Mouse (Mus musculus): Measurements from ENCODE around the gene Cep164. TPM values are rescaled to one million over a fixed set of nuclear protein-coding genes. Genes with fewer than 3 reads are reported as not detected.

The Cep164 gene
- polyA plus RNA-seq (2015; fragmentation: Nextera tagmentation; extraction: Ambion mirVana) = 20.1 and 20.6 TPM in 2 replicates

DNA sequence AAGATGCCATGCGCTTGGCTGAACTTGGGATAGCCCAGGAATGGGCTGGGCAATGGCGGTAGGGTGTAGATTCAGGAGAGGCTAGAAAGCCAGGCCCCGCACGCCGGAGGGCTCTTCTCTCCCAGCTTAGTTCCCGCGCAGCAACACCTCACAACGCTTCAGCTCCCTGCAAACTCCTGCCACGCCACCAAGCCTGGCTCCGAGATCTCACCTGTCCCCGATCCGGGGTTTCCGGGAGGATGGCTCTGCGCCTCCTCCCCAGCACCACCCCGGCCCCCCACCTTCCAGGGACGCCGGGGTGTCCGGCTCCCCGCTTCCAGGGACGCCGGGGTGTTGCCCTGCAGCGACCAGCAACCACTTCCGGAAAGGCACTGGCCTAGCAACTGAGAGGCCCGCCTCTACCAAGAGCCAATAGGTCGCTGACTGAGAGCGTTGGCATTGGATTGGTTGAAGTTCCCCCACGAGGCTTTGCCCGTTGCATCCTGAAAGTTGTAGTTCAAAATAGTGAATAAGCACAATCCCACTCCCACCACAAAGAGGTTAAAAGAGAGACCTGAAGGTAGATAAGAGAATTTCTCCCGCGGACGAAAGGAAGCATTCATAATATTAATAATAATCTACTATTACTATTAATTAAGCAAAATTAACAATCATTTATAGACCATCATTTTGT is at the start of gene Cep164:
Gene Cep164, minus strand, starts transcription at position 401 of the 673 bp plus-strand sequence.
- ATAC-seq (replicated peaks; ENCODE audit: low FRiP score, low read depth) = peak; percentile 94
- Histone ChIP-seq H3K27me3 (ENCODE audit: insufficient read depth, low read length) (no peaks in the 10 kb centered on the region), H3K4me3 (replicated peaks; ENCODE audit: low read depth, low read length) (peak within 1 kb of the TSS; percentile 84), H3K36me3 (ENCODE audit: insufficient read depth, low read length) (no peaks in the 10 kb centered on the region), H3K27ac (peak within 1 kb of the TSS; percentile 78), H3K4me1 (replicated peaks; ENCODE audit: insufficient read depth, low read length) (peaks cover 4% of the 10 kb centered on the region; the same call in 1 of the 2 replicates), H3K4me2 (ENCODE audit: low read length) (peak within 1 kb of the TSS; percentile 90), H3K9ac (ENCODE audit: low read depth, low read length) (peak within 1 kb of the TSS; percentile 77), H3K9me3 (replicated peaks; ENCODE audit: low read length) (no peaks in the 10 kb centered on the region)
- no peak for TF ChIP-seq CTCF (IDR thresholded peaks at IDR 0.05; ENCODE audit: low read depth)
- peak; percentile 98 for DNase-seq (ENCODE audit: low spot score)
- under 1% methylated on average over 31 of the region's 31 CpGs for whole genome bisulfite sequencing

DNA sequence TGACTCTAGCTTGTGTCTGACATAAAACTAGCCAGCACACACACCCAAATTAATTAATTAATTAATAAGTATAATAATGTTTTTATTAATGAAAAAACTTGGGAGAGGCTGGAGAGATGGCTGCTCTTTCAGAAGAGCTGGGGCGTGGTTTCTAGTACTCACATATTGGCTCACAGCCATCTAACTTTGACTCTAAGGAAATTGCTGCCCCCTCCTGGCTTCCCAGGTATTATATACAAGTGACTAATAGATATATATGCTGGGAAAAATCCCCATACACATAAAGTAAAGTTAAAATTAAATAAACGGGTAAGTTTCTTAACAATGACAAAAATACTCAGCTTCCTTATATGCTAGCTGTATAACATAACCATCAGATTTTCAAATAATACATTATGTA is 49.4 kb upstream of the Cep164 start:
- Histone ChIP-seq H3K27ac (no peak overlapping the region), H3K4me3 (replicated peaks; ENCODE audit: low read depth, low read length) (no peak overlapping the region), H3K9ac (ENCODE audit: low read depth, low read length) (no peak overlapping the region), H3K9me3 (replicated peaks; ENCODE audit: low read length) (no peaks in the 10 kb centered on the region), H3K4me1 (replicated peaks; ENCODE audit: insufficient read depth, low read length) (no peaks in the 10 kb centered on the region), H3K36me3 (ENCODE audit: insufficient read depth, low read length) (peaks cover 20% of the 10 kb centered on the region), H3K4me2 (ENCODE audit: low read length) (no peak overlapping the region), H3K27me3 (ENCODE audit: insufficient read depth, low read length) (no peaks in the 10 kb centered on the region)
- 76% methylated on average over 2 of the region's 2 CpGs for WGBS
- ATAC-seq (replicated peaks; ENCODE audit: low FRiP score, low read depth) (no peak), DNase-seq (ENCODE audit: low spot score) (peak; percentile 84)
- TF ChIP-seq CTCF (IDR thresholded peaks at IDR 0.05; ENCODE audit: low read depth) = peak; percentile 56

DNA sequence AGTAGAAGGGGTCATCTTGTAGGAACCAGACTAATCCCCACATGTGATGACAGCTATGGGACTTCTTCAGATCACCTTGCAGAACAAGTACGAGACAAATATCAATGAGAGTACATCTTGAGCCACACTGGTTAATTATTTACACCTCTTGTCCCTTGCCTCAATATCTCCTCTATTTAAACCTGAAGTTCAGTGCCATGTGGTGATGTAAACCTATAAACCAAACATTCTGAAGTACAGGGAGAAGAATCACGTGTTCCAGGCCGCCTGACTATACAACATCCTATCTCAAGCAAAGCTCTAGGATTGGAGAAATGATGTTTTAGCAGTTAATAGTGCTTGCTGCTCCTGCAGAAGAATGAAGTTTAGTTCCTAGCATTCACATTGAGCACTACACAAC is 41.8 kb upstream of the Cep164 start:
- TF ChIP-seq CTCF (IDR thresholded peaks at IDR 0.05; ENCODE audit: low read depth) = no peak
- H3K9ac ChIP-seq (ENCODE audit: low read depth, low read length) = no peak overlapping the region
- no peaks in the 10 kb centered on the region for H3K27me3 ChIP-seq (ENCODE audit: insufficient read depth, low read length)
- DNase-seq (ENCODE audit: low spot score) = no peak
- no peak for ATAC-seq (replicated peaks; ENCODE audit: low FRiP score, low read depth)
- H3K36me3 ChIP-seq (ENCODE audit: insufficient read depth, low read length) = peaks cover 30% of the 10 kb centered on the region
- WGBS = 88% methylated on average over 3 of the region's 3 CpGs
- H3K27ac ChIP-seq = no peak overlapping the region
- H3K4me2 ChIP-seq (ENCODE audit: low read length) = no peak overlapping the region
- H3K4me3 ChIP-seq (replicated peaks; ENCODE audit: low read depth, low read length) = no peak overlapping the region
- H3K4me1 ChIP-seq (replicated peaks; ENCODE audit: insufficient read depth, low read length) = no peaks in the 10 kb centered on the region
- H3K9me3 ChIP-seq (replicated peaks; ENCODE audit: low read length) = no peaks in the 10 kb centered on the region

DNA sequence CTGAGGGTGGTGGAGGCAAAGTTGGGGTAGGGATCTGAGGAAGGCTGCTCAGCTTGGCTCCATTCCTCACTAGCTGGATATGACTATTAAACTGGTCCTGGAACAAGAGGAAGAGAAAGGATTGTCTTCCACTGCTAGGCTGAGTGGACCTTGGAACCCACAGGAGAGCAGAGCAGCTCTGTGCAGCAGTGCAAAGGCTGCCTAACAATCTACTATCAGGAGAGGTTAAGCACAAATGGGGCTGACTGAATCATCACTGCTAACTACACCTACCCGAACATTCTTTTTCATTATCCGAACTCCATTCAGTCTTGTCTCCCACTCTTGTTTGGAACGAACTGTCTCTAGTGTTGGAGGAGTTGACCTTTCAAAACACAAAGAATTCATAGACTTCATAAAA is 40.7 kb upstream of the Cep164 start:
- Histone ChIP-seq H3K4me1 (replicated peaks; ENCODE audit: insufficient read depth, low read length) (no peaks in the 10 kb centered on the region), H3K9me3 (replicated peaks; ENCODE audit: low read length) (no peaks in the 10 kb centered on the region), H3K36me3 (ENCODE audit: insufficient read depth, low read length) (peaks cover 34% of the 10 kb centered on the region), H3K4me2 (ENCODE audit: low read length) (no peak overlapping the region), H3K9ac (ENCODE audit: low read depth, low read length) (no peak overlapping the region), H3K27ac (no peak overlapping the region), H3K27me3 (ENCODE audit: insufficient read depth, low read length) (no peaks in the 10 kb centered on the region), H3K4me3 (replicated peaks; ENCODE audit: low read depth, low read length) (no peak overlapping the region)
- no peak for DNase-seq (ENCODE audit: low spot score)
- ATAC-seq (replicated peaks; ENCODE audit: low FRiP score, low read depth) = no peak
- 95% methylated on average over 3 of the region's 3 CpGs for WGBS
- TF ChIP-seq CTCF (IDR thresholded peaks at IDR 0.05; ENCODE audit: low read depth) = no peak

DNA sequence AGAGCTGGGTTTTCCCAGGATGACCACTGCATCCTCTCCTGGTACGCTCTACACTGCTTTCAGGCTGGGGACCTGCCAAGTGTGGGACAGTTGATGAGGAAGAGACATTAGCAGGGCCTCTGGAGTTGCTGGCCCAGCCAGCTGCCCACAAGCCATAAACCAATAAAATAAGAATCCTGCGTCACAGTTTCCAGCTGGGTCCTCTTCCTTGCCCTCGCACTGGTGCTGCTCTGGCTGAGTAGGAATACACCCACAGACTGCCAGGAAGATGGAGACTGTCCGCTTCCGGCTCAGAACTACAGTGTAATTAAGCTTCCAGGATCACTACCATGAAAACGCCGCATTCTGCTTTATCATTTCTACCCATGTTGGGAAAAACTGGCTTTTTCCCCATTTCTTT is 33.3 kb upstream of the Cep164 start:
- ATAC-seq (replicated peaks; ENCODE audit: low FRiP score, low read depth) = no peak
- H3K27me3 ChIP-seq (ENCODE audit: insufficient read depth, low read length) = no peaks in the 10 kb centered on the region
- H3K4me1 ChIP-seq (replicated peaks; ENCODE audit: insufficient read depth, low read length) = no peaks in the 10 kb centered on the region
- no peak for TF ChIP-seq CTCF (IDR thresholded peaks at IDR 0.05; ENCODE audit: low read depth)
- 64% methylated on average over 7 of the region's 7 CpGs for WGBS
- H3K27ac ChIP-seq = no peak overlapping the region
- no peak for DNase-seq (ENCODE audit: low spot score)
- H3K4me2 ChIP-seq (ENCODE audit: low read length) = no peak overlapping the region
- H3K9ac ChIP-seq (ENCODE audit: low read depth, low read length) = no peak overlapping the region
- H3K9me3 ChIP-seq (replicated peaks; ENCODE audit: low read length) = no peaks in the 10 kb centered on the region
- no peak overlapping the region for H3K4me3 ChIP-seq (replicated peaks; ENCODE audit: low read depth, low read length)
- peaks cover 75% of the 10 kb centered on the region for H3K36me3 ChIP-seq (ENCODE audit: insufficient read depth, low read length)

DNA sequence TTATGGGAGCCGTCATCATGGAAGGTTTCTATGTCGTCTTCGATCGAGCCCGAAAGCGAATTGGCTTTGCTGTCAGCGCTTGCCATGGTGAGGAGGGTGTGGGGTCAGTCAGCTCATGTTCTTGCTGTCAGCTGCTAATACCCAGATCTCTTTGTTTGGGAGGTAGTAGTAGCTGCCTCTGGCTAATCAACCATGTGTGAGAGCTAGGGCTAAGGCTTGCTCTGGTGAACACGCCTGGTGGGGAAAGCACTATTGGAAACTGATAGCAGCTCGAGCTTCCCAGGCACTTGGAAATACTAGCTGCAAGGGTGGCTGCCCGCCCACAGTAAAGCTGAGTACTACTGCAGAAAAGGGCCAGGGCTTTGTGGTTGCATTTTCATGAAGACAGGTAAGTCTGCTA is 30.9 kb upstream of the Cep164 start:
- Histone ChIP-seq H3K4me1 (replicated peaks; ENCODE audit: insufficient read depth, low read length) (no peaks in the 10 kb centered on the region), H3K27me3 (ENCODE audit: insufficient read depth, low read length) (no peaks in the 10 kb centered on the region), H3K9ac (ENCODE audit: low read depth, low read length) (no peak overlapping the region), H3K4me2 (ENCODE audit: low read length) (no peak overlapping the region), H3K36me3 (ENCODE audit: insufficient read depth, low read length) (peaks cover 59% of the 10 kb centered on the region), H3K4me3 (replicated peaks; ENCODE audit: low read depth, low read length) (no peak overlapping the region), H3K27ac (no peak overlapping the region), H3K9me3 (replicated peaks; ENCODE audit: low read length) (no peaks in the 10 kb centered on the region)
- TF ChIP-seq CTCF (IDR thresholded peaks at IDR 0.05; ENCODE audit: low read depth) = no peak
- peak; percentile 36; the same call in 1 of the 2 replicates for ATAC-seq (replicated peaks; ENCODE audit: low FRiP score, low read depth)
- peak; percentile 67 for DNase-seq (ENCODE audit: low spot score)
- WGBS = 54% methylated on average over 10 of the region's 10 CpGs

All from kidney, postnatal 0 days (tissue).